Mouse (Mus musculus): ENCODE data around the gene Macc1.

GRCm38 (mm10) chr12:119273605-119274004 lies 40.5 kb upstream of the Macc1 start:
- TF ChIP-seq CTCF (IDR thresholded peaks at IDR 0.05; ENCODE audit: borderline replicate concordance, control insufficient read depth, extremely low read depth, insufficient read depth, low read length, poor library complexity) (no peak), POLR2A (IDR thresholded peaks at IDR 0.05; ENCODE audit: control insufficient read depth, extremely low read depth, insufficient read depth, low read length, poor library complexity) (no peak)
